Mouse (Mus musculus) MEL (cell line): ENCODE data around the gene Cyb5d1. TPM values are rescaled to one million over a fixed set of nuclear protein-coding genes. Genes with fewer than 3 reads are reported as not detected.

Source experiments
- DNase-seq: peaks from one replicate; pipeline ENCODE4 v3.0.0; 2011; ENCODE audit warnings: low read depth, low spot score
- H3K27ac ChIP-seq: 2 replicates; pipeline ENCODE4 v1.5.1; 2012; ENCODE audit warnings: low read depth, mild to moderate bottlenecking, control low read depth, low read length, moderate library complexity; ENCODE audit not compliant: control insufficient read depth
- H3K27me3 ChIP-seq, 2 experiments: fragments of 150-350 bp in 1 of 2; sonication (generic) in 1 of 2; 2 replicates each; pipeline ENCODE4 v1.6.1; 2012; ENCODE audit warnings: low read length in 2 of 2, mild to moderate bottlenecking in 2 of 2, improper control_type of control experiment in 1 of 2, moderate library complexity in 1 of 2; ENCODE audit not compliant: insufficient read depth in 2 of 2, control insufficient read depth in 1 of 2
- H3K36me3 ChIP-seq, 2 experiments: 2 replicates each; pipeline ENCODE4 v1.6.1; 2012 to 2014; ENCODE audit warnings: low read length in 2 of 2, improper control_type of control experiment in 1 of 2, inconsistent platforms in 1 of 2, mild to moderate bottlenecking in 1 of 2; ENCODE audit not compliant: insufficient read depth in 2 of 2, control insufficient read depth in 1 of 2
- H3K4me1 ChIP-seq, 2 experiments: fragments of 150-350 bp in 1 of 2; sonication (generic) in 1 of 2; 2 replicates each; pipeline ENCODE4 v1.6.1; 2012; ENCODE audit warnings: low read length in 2 of 2, improper control_type of control experiment in 1 of 2, mild to moderate bottlenecking in 1 of 2; ENCODE audit not compliant: insufficient read depth in 2 of 2, control insufficient read depth in 1 of 2
- H3K4me3 ChIP-seq, 2 experiments: fragments of 150-350 bp in 1 of 2; sonication (generic) in 1 of 2; 2 replicates each; pipeline ENCODE4 v1.5.1; 2012; ENCODE audit warnings: low read depth in 2 of 2, low read length in 2 of 2, mild to moderate bottlenecking in 2 of 2, moderate library complexity in 2 of 2, control low read depth in 1 of 2, improper control_type of control experiment in 1 of 2; ENCODE audit not compliant: control insufficient read depth in 1 of 2, insufficient read depth in 1 of 2
- H3K79me2 ChIP-seq: 2 replicates; pipeline ENCODE4 v1.6.1; 2012; ENCODE audit warnings: mild to moderate bottlenecking, low read length, moderate library complexity; ENCODE audit not compliant: control insufficient read depth, poor library complexity, insufficient read depth
- H3K9ac ChIP-seq: 2 replicates; pipeline ENCODE4 v1.6.1; 2012; ENCODE audit warnings: low read depth, mild to moderate bottlenecking, control low read depth, low read length, moderate library complexity; ENCODE audit not compliant: control insufficient read depth, poor library complexity, severe bottlenecking
- H3K9me3 ChIP-seq: fragments of 150-350 bp; sonication (generic); replicated peaks from 2 replicates; pipeline ENCODE4 v1.6.1; 2012; ENCODE audit warnings: mild to moderate bottlenecking, low read length, improper control_type of control experiment, moderate library complexity; ENCODE audit not compliant: insufficient read depth
- CHD1 ChIP-seq: IDR thresholded peaks from 2 replicates; pipeline ENCODE4 v1.6.1; 2012; ENCODE audit warnings: low read depth, mild to moderate bottlenecking, inconsistent platforms, low read length, improper control_type of control experiment
- CHD2 ChIP-seq: IDR thresholded peaks from 2 replicates; pipeline ENCODE4 v1.6.1; 2011; ENCODE audit warnings: low read length, improper control_type of control experiment
- CTCF ChIP-seq, 3 experiments: IDR thresholded peaks in 2 of 3; conservative IDR thresholded peaks in 1 of 3; 2 replicates each; pipeline ENCODE4 v1.5.1; 2011 to 2012; ENCODE audit warnings: low read length in 3 of 3, low read depth in 2 of 3, mild to moderate bottlenecking in 2 of 3, improper control_type of control experiment in 1 of 3, inconsistent platforms in 1 of 3, mixed read lengths in 1 of 3, moderate library complexity in 1 of 3; ENCODE audit not compliant: control insufficient read depth in 1 of 3, insufficient read depth in 1 of 3, poor library complexity in 1 of 3, severe bottlenecking in 1 of 3
- E2F4 ChIP-seq: IDR thresholded peaks from 2 replicates; pipeline ENCODE4 v1.6.1; 2011; ENCODE audit warnings: low read depth, low read length, improper control_type of control experiment, borderline replicate concordance
- ELF1 ChIP-seq: IDR thresholded peaks from 2 replicates; pipeline ENCODE4 v1.6.1; 2014; ENCODE audit warnings: low read depth, mild to moderate bottlenecking, inconsistent platforms, low read length, improper control_type of control experiment, moderate library complexity
- EP300 ChIP-seq, 2 experiments: IDR thresholded peaks; 2 replicates each; pipeline ENCODE4 v1.6.1; 2011; ENCODE audit warnings: improper control_type of control experiment in 2 of 2, low read length in 2 of 2, low read depth in 1 of 2, mild to moderate bottlenecking in 1 of 2
- GABPA ChIP-seq: IDR thresholded peaks from 2 replicates; pipeline ENCODE4 v1.6.1; 2012; ENCODE audit warnings: low read depth, mild to moderate bottlenecking, inconsistent platforms, low read length, improper control_type of control experiment, moderate library complexity
- HCFC1 ChIP-seq: IDR thresholded peaks from 2 replicates; pipeline ENCODE4 v1.6.1; 2012; ENCODE audit warnings: low read depth, mild to moderate bottlenecking, inconsistent platforms, low read length, improper control_type of control experiment, moderate library complexity
- MAFK ChIP-seq: IDR thresholded peaks from 2 replicates; pipeline ENCODE4 v1.6.1; 2011; ENCODE audit warnings: low read depth, mild to moderate bottlenecking, low read length, improper control_type of control experiment, borderline replicate concordance
- MAZ ChIP-seq: IDR thresholded peaks from 2 replicates; pipeline ENCODE4 v1.6.1; 2012; ENCODE audit warnings: low read depth, mild to moderate bottlenecking, inconsistent platforms, low read length, improper control_type of control experiment
- MEF2A ChIP-seq: IDR thresholded peaks from 2 replicates; pipeline ENCODE4 v1.6.1; 2014; ENCODE audit warnings: low read depth, mild to moderate bottlenecking, inconsistent platforms, low read length, improper control_type of control experiment; ENCODE audit not compliant: poor library complexity, insufficient replicate concordance, severe bottlenecking; ENCODE audit errors: extremely low read depth
- MXI1 ChIP-seq: IDR thresholded peaks from 2 replicates; pipeline ENCODE4 v1.6.1; 2011; ENCODE audit warnings: mild to moderate bottlenecking, low read depth, low read length, improper control_type of control experiment
- MYB ChIP-seq: IDR thresholded peaks from 2 replicates; pipeline ENCODE4 v1.6.1; 2011; ENCODE audit warnings: mild to moderate bottlenecking, low read depth, low read length, improper control_type of control experiment
- NRF1 ChIP-seq: IDR thresholded peaks from 2 replicates; pipeline ENCODE4 v1.6.1; 2014; ENCODE audit warnings: low read depth, mild to moderate bottlenecking, inconsistent platforms, low read length, improper control_type of control experiment, moderate library complexity; ENCODE audit not compliant: poor library complexity, insufficient read depth, severe bottlenecking
- POLR2AphosphoS2 ChIP-seq: IDR thresholded peaks from 2 replicates; pipeline ENCODE4 v1.6.1; 2011; ENCODE audit warnings: low read length, improper control_type of control experiment
- POLR2AphosphoS5 ChIP-seq: IDR thresholded peaks from 2 replicates; pipeline ENCODE4 v1.6.1; 2012; ENCODE audit warnings: low read depth, borderline replicate concordance, mild to moderate bottlenecking, inconsistent platforms, low read length, moderate library complexity, mixed read lengths
- RCOR1 ChIP-seq: IDR thresholded peaks from 2 replicates; pipeline ENCODE4 v1.6.1; 2012; ENCODE audit warnings: low read depth, mild to moderate bottlenecking, inconsistent platforms, low read length, improper control_type of control experiment
- SMC3 ChIP-seq: IDR thresholded peaks from 2 replicates; pipeline ENCODE4 v1.6.1; 2011; ENCODE audit warnings: low read depth, low read length, improper control_type of control experiment
- TAL1 ChIP-seq: IDR thresholded peaks from 2 replicates; pipeline ENCODE4 v1.6.1; 2012; ENCODE audit warnings: mild to moderate bottlenecking, inconsistent platforms, low read length, moderate library complexity, mixed read lengths
- TBP ChIP-seq: IDR thresholded peaks from 2 replicates; pipeline ENCODE4 v1.8.0; 2011; ENCODE audit warnings: low read depth, low read length, improper control_type of control experiment
- UBTF ChIP-seq: IDR thresholded peaks from 2 replicates; pipeline ENCODE4 v1.6.1; 2012; ENCODE audit warnings: low read depth, mild to moderate bottlenecking, inconsistent platforms, low read length, improper control_type of control experiment, moderate library complexity, borderline replicate concordance; ENCODE audit not compliant: insufficient read depth
- ZKSCAN1 ChIP-seq: IDR thresholded peaks from 2 replicates; pipeline ENCODE4 v1.6.1; 2012; ENCODE audit warnings: low read depth, mild to moderate bottlenecking, inconsistent platforms, low read length, improper control_type of control experiment, moderate library complexity
- ZMIZ1 ChIP-seq: IDR thresholded peaks from 2 replicates; pipeline ENCODE4 v1.6.1; 2012; ENCODE audit warnings: low read depth, mild to moderate bottlenecking, inconsistent platforms, low read length, improper control_type of control experiment, moderate library complexity
- ZNF384 ChIP-seq: IDR thresholded peaks from 2 replicates; pipeline ENCODE4 v1.6.1; 2012; ENCODE audit warnings: low read depth, mild to moderate bottlenecking, inconsistent platforms, low read length, improper control_type of control experiment
- polyA plus RNA-seq, 2 experiments: library from polyadenylated mRNA; stranded (reverse) in 1 of 2; unstranded in 1 of 2; fragments of >175 nt in 1 of 2; fragments of >200 nt in 1 of 2; gene quantifications; 2 replicates each; pipeline versions ENCODE4 v1.2.1 to v1.2.4; 2012; ENCODE audit warnings: low replicate concordance in 2 of 2, low read depth in 1 of 2; ENCODE audit not compliant: insufficient read length in 2 of 2, insufficient read depth in 1 of 2, missing spikeins in 1 of 2
- total RNA-seq: library from RNA; depleted of rRNA; stranded (reverse); fragments of 300-350 nt; gene quantifications from 2 replicates; pipeline ENCODE4 v1.2.3, GENCODE M21; 2012

Cyb5d1 gene
- total and polyA plus RNA-seq, 3 experiments = 21.3 to 39.6 TPM; not detected in 1

- peaks cover 3 to 14% of the 10 kb centered on the region in 2 experiments for H3K4me1 ChIP-seq
- no peaks in the 10 kb centered on the region for H3K79me2 ChIP-seq
- peaks cover 0 to 4% of the 10 kb centered on the region in 2 experiments; a peak in 2 of 4 replicates for H3K36me3 ChIP-seq
- no peak overlapping the region for H3K9ac ChIP-seq
- no peak overlapping the region for H3K4me3 ChIP-seq
- H3K27me3 ChIP-seq = peaks cover 0 to 6% of the 10 kb centered on the region in 2 experiments; a peak in 2 of 4 replicates
- no peak for DNase-seq
- no peak overlapping the region for H3K27ac ChIP-seq
- H3K9me3 ChIP-seq = no peaks in the 10 kb centered on the region
- TF ChIP-seq HCFC1 (no peak), CTCF (IDR thresholded peaks at IDR 0.05 in 2 of 3, conservative IDR thresholded peaks at IDR 0.05 in 1 of 3; ENCODE audit: control insufficient read depth in 1 of 3, insufficient read depth in 1 of 3, low read depth in 2 of 3, low read length in 3 of 3, poor library complexity in 1 of 3, severe bottlenecking in 1 of 3) (no peak), MYB (no peak), CHD2 (no peak), POLR2AphosphoS5 (no peak), NRF1 (no peak), MAFK (no peak), SMC3 (no peak), ELF1 (no peak), EP300 (IDR thresholded peaks at IDR 0.05; ENCODE audit: low read depth in 1 of 2, low read length in 2 of 2) (no peak), MXI1 (no peak), MAZ (no peak), RCOR1 (no peak), ZNF384 (no peak), POLR2AphosphoS2 (no peak)
Observed at GRCm38 (mm10) chr11:69430631-69431030, 35.2 kb upstream of the Cyb5d1 start.

- peaks cover 0 to 4% of the 10 kb centered on the region in 2 experiments; a peak in 2 of 4 replicates for H3K36me3 ChIP-seq
- peaks cover 3 to 14% of the 10 kb centered on the region in 2 experiments for H3K4me1 ChIP-seq
- peak; percentile 28 for DNase-seq
- no peak for TF ChIP-seq GABPA
- TF ChIP-seq UBTF = no peak
- TF ChIP-seq POLR2AphosphoS2 = no peak
- TF ChIP-seq TBP = no peak
- no peak for TF ChIP-seq MEF2A
- TF ChIP-seq CHD1 = no peak
- no peak for TF ChIP-seq ZKSCAN1
- no peak for TF ChIP-seq ZMIZ1
- no peak for TF ChIP-seq TAL1
- no peak for TF ChIP-seq ZNF384
- no peak for TF ChIP-seq E2F4
- no peak overlapping the region for H3K9ac ChIP-seq
- H3K27ac ChIP-seq = no peak overlapping the region
- H3K27me3 ChIP-seq = no peaks in the 10 kb centered on the region; a peak in 1 of 4 replicates
- H3K79me2 ChIP-seq = no peaks in the 10 kb centered on the region
- no peaks in the 10 kb centered on the region for H3K9me3 ChIP-seq
- H3K4me3 ChIP-seq = no peak overlapping the region
Observed at GRCm38 (mm10) chr11:69429313-69429712, 33.9 kb upstream of the Cyb5d1 start.
